Mouse (Mus musculus): Measurements from ENCODE around the gene Dio3.
A peak's percentile ranks its signal among the peaks of the same experiment; 100 is the strongest.

Dio3 gene

GRCm38 (mm10) chr12:110278853-110279252 is at the start of gene Dio3:
Dio3 (plus strand) TSS chr12:110279068.
- peak; percentile 54 for DNase-seq (ENCODE audit: low spot score)

GRCm38 (mm10) chr12:110230296-110230695 is 48.6 kb upstream of the Dio3 start:
- DNase-seq (ENCODE audit: low spot score): no peak

GRCm38 (mm10) chr12:110230767-110231166 is 48.1 kb upstream of the Dio3 start:
- no peak for DNase-seq (ENCODE audit: low spot score)

GRCm38 (mm10) chr12:110231709-110232600 is 46.9 kb upstream of the Dio3 start:
- no peak for DNase-seq (ENCODE audit: low spot score)

- no peak for DNase-seq (ENCODE audit: low spot score)
Measured at GRCm38 (mm10) chr12:110235908-110236307, 43.0 kb upstream of the Dio3 start.

- DNase-seq (ENCODE audit: low spot score): no peak
Measured at GRCm38 (mm10) chr12:110237046-110237445, 41.8 kb upstream of the Dio3 start.

GRCm38 (mm10) chr12:110239358-110239757 is 39.5 kb upstream of the Dio3 start:
- DNase-seq (ENCODE audit: low spot score): peak; percentile 62

GRCm38 (mm10) chr12:110244581-110244980 is 34.3 kb upstream of the Dio3 start:
- DNase-seq (ENCODE audit: low spot score): no peak

GRCm38 (mm10) chr12:110245461-110245860 is 33.4 kb upstream of the Dio3 start:
- no peak for DNase-seq (ENCODE audit: low spot score)

- no peak for DNase-seq (ENCODE audit: low spot score)
Measured at GRCm38 (mm10) chr12:110252163-110252575, 26.7 kb upstream of the Dio3 start.

- DNase-seq (ENCODE audit: low spot score): no peak
Measured at GRCm38 (mm10) chr12:110255731-110256130, 23.1 kb upstream of the Dio3 start.

- no peak for DNase-seq (ENCODE audit: low spot score)
Measured at GRCm38 (mm10) chr12:110256478-110257220, 22.2 kb upstream of the Dio3 start.

- DNase-seq (ENCODE audit: low spot score): no peak
Measured at GRCm38 (mm10) chr12:110268226-110268625, 10.6 kb upstream of the Dio3 start.

GRCm38 (mm10) chr12:110269686-110270085 is 9.2 kb upstream of the Dio3 start:
- no peak for DNase-seq (ENCODE audit: low spot score)

- DNase-seq (ENCODE audit: low spot score): no peak
Measured at GRCm38 (mm10) chr12:110276034-110276433, 2.8 kb upstream of the Dio3 start.

GRCm38 (mm10) chr12:110277259-110277964 is 1.5 kb upstream of the Dio3 start:
- no peak for DNase-seq (ENCODE audit: low spot score)

GRCm38 (mm10) chr12:110277965-110278307 is 932 bp upstream of the Dio3 start:
- DNase-seq (ENCODE audit: low spot score): peak; percentile 58

- no peak for DNase-seq (ENCODE audit: low spot score)
Measured at GRCm38 (mm10) chr12:110280373-110280772, 1.5 kb downstream of the Dio3 start.

GRCm38 (mm10) chr12:110283792-110284191 is 4.9 kb downstream of the Dio3 start:
- no peak for DNase-seq (ENCODE audit: low spot score)

GRCm38 (mm10) chr12:110292816-110293215 is 13.9 kb downstream of the Dio3 start:
- DNase-seq (ENCODE audit: low spot score): peak; percentile 24

- DNase-seq (ENCODE audit: low spot score): peak; percentile 36
Measured at GRCm38 (mm10) chr12:110294891-110295290, 16.0 kb downstream of the Dio3 start.

- no peak for DNase-seq (ENCODE audit: low spot score)
Measured at GRCm38 (mm10) chr12:110298653-110299052, 19.8 kb downstream of the Dio3 start.

GRCm38 (mm10) chr12:110319696-110320095 is 40.8 kb downstream of the Dio3 start:
- DNase-seq (ENCODE audit: low spot score): no peak
